Mouse (Mus musculus) myocyte (in vitro differentiated cells): ENCODE results near the gene Rfx4. TPM values are rescaled to one million over a fixed set of nuclear protein-coding genes. Genes with fewer than 3 reads are reported as not detected.

ENCODE experiments used
- H3K27me3 ChIP-seq: one replicate; pipeline ENCODE4 v1.6.1; 2011; ENCODE audit not compliant: control insufficient read depth, insufficient read depth, insufficient read length
- H3K36me3 ChIP-seq: one replicate; pipeline ENCODE4 v1.6.1; 2011; ENCODE audit not compliant: control insufficient read depth, insufficient read depth
- H3K4me2 ChIP-seq: one replicate; pipeline ENCODE4 v1.6.1; 2011; ENCODE audit warnings: low read depth, control low read depth
- H3K4me3 ChIP-seq: one replicate; pipeline ENCODE4 v1.5.1; 2011; ENCODE audit warnings: mild to moderate bottlenecking, control low read depth, moderate library complexity
- H3K79me2 ChIP-seq: one replicate; pipeline ENCODE4 v1.6.1; 2011; ENCODE audit not compliant: control insufficient read depth, insufficient read depth
- H3ac ChIP-seq: one replicate; pipeline ENCODE4 v1.6.1; 2011; ENCODE audit not compliant: control insufficient read depth, insufficient read length
- CEBPB ChIP-seq: IDR thresholded peaks from 2 replicates; pipeline ENCODE4 v1.6.1; 2011; ENCODE audit warnings: mild to moderate bottlenecking, moderate library complexity; ENCODE audit not compliant: poor library complexity, insufficient read depth, severe bottlenecking
- E2F4 ChIP-seq: IDR thresholded peaks from one replicate; pipeline ENCODE4 v1.6.1; 2011; ENCODE audit warnings: mild to moderate bottlenecking, control low read depth, moderate library complexity; ENCODE audit not compliant: insufficient read depth
- MAX ChIP-seq: IDR thresholded peaks from one replicate; pipeline ENCODE4 v1.6.1; 2011; ENCODE audit warnings: low read depth, mild to moderate bottlenecking, control low read depth
- MYOD1 ChIP-seq, 3 experiments: IDR thresholded peaks; one replicate each; pipeline ENCODE4 v1.6.1; 2011; ENCODE audit warnings: control low read depth in 2 of 3, low read depth in 2 of 3, mild to moderate bottlenecking in 2 of 3, moderate library complexity in 1 of 3; ENCODE audit not compliant: insufficient read length in 2 of 3, control insufficient read depth in 1 of 3
- MYOG ChIP-seq, 3 experiments: IDR thresholded peaks; one replicate each; pipeline ENCODE4 v1.6.1; 2011; ENCODE audit warnings: control low read depth in 2 of 3, low read depth in 2 of 3, mild to moderate bottlenecking in 2 of 3; ENCODE audit not compliant: insufficient read length in 2 of 3, control insufficient read depth in 1 of 3, insufficient read depth in 1 of 3
- POLR2A ChIP-seq: IDR thresholded peaks from one replicate; pipeline ENCODE4 v1.6.1; 2011; ENCODE audit warnings: low read depth, mild to moderate bottlenecking, control low read depth, moderate library complexity; ENCODE audit not compliant: insufficient read length
- POLR2AphosphoS2 ChIP-seq: IDR thresholded peaks from one replicate; pipeline ENCODE4 v1.6.1; 2011; ENCODE audit warnings: low read depth, control low read depth; ENCODE audit not compliant: insufficient read length
- REST ChIP-seq: IDR thresholded peaks from one replicate; pipeline ENCODE4 v1.6.1; 2011; ENCODE audit warnings: mild to moderate bottlenecking, control low read depth, moderate library complexity; ENCODE audit not compliant: insufficient read depth, insufficient read length
- SRF ChIP-seq: IDR thresholded peaks from one replicate; pipeline ENCODE4 v1.6.1; 2011; ENCODE audit warnings: low read depth; ENCODE audit not compliant: control insufficient read depth, insufficient read length
- TCF12 ChIP-seq: IDR thresholded peaks from one replicate; pipeline ENCODE4 v1.6.1; 2011; ENCODE audit warnings: mild to moderate bottlenecking, control low read depth; ENCODE audit not compliant: poor library complexity, insufficient read depth, severe bottlenecking
- TCF3 ChIP-seq: IDR thresholded peaks from one replicate; pipeline ENCODE4 v1.6.1; 2011; ENCODE audit warnings: low read depth, control low read depth; ENCODE audit not compliant: insufficient read length
- USF1 ChIP-seq: IDR thresholded peaks from one replicate; pipeline ENCODE4 v1.6.1; 2011; ENCODE audit warnings: low read depth, mild to moderate bottlenecking, control low read depth, moderate library complexity
- polyA plus RNA-seq: library from polyadenylated mRNA; unstranded; fragments of >200 nt; fragmentation: generic; extraction: Trizol; gene quantifications from one replicate; pipeline ENCODE4 v1.2.1, GENCODE M21; 2012; ENCODE audit warnings: missing spikeins

The Rfx4 gene
- polyA plus RNA-seq, 1 experiment: 0.12 TPM

- Histone ChIP-seq H3K27me3 (no peaks in the 10 kb centered on the region), H3K36me3 (peaks cover 19% of the 10 kb centered on the region), H3K4me3 (no peak overlapping the region), H3K4me2 (no peak overlapping the region), H3ac (no peak overlapping the region), H3K79me2 (no peaks in the 10 kb centered on the region)
- no peak for TF ChIP-seq MAX
- TF ChIP-seq E2F4: no peak
- TF ChIP-seq POLR2AphosphoS2: no peak
Measured at GRCm38 (mm10) chr10:84710192-84710591, 45.7 kb upstream of the Rfx4 start.

DNA sequence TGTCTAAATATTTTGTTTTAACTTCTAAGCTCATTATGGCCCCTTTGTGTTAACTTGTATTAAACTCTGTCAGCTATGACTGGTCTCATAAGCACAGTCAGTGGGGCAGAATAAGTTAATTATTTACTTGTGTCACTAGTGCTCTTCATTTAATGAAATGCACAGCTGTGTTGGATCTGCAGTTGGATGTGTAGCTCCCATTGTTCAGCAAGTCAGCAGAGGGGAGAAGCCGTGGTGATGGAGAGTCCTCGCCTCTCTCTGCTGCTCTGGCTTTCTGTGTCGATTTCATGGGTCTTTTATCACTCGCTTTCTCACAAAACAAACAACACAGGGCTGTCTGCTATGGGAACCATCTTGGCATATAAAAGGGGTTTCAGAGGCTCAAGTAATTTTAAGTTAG is 45.0 kb upstream of the Rfx4 start:
- peaks cover 19% of the 10 kb centered on the region for H3K36me3 ChIP-seq
- H3K4me2 ChIP-seq: no peak overlapping the region
- TF ChIP-seq MAX (no peak), MYOG (IDR thresholded peaks at IDR 0.05; ENCODE audit: control insufficient read depth in 1 of 3, insufficient read depth in 1 of 3, insufficient read length in 2 of 3, low read depth in 2 of 3) (no peak), TCF12 (no peak), CEBPB (no peak), E2F4 (no peak), SRF (no peak), POLR2A (no peak), REST (no peak), TCF3 (no peak), MYOD1 (IDR thresholded peaks at IDR 0.05; ENCODE audit: control insufficient read depth in 1 of 3, insufficient read length in 2 of 3, low read depth in 2 of 3) (no peak), POLR2AphosphoS2 (no peak), USF1 (no peak)
- no peaks in the 10 kb centered on the region for H3K27me3 ChIP-seq
- H3ac ChIP-seq: no peak overlapping the region
- no peak overlapping the region for H3K4me3 ChIP-seq
- no peaks in the 10 kb centered on the region for H3K79me2 ChIP-seq

GRCm38 (mm10) chr10:84711479-84711878 is 44.4 kb upstream of the Rfx4 start:
- Histone ChIP-seq H3K36me3 (peaks cover 15% of the 10 kb centered on the region), H3K4me2 (no peak overlapping the region), H3K79me2 (no peaks in the 10 kb centered on the region), H3K27me3 (no peaks in the 10 kb centered on the region), H3K4me3 (no peak overlapping the region), H3ac (no peak overlapping the region)
- TF ChIP-seq POLR2A: no peak
- no peak for TF ChIP-seq MAX
- TF ChIP-seq MYOD1 (IDR thresholded peaks at IDR 0.05; ENCODE audit: control insufficient read depth in 1 of 3, insufficient read length in 2 of 3, low read depth in 2 of 3): no peak
- TF ChIP-seq SRF: no peak
- no peak for TF ChIP-seq POLR2AphosphoS2
- no peak for TF ChIP-seq TCF12
- no peak for TF ChIP-seq MYOG (IDR thresholded peaks at IDR 0.05; ENCODE audit: control insufficient read depth in 1 of 3, insufficient read depth in 1 of 3, insufficient read length in 2 of 3, low read depth in 2 of 3)
- TF ChIP-seq REST: no peak
- TF ChIP-seq USF1: no peak
- no peak for TF ChIP-seq TCF3
- TF ChIP-seq E2F4: no peak
- no peak for TF ChIP-seq CEBPB

- no peaks in the 10 kb centered on the region for H3K27me3 ChIP-seq
- H3K4me3 ChIP-seq: no peak overlapping the region
- no peak overlapping the region for H3K4me2 ChIP-seq
- H3ac ChIP-seq: no peak overlapping the region
- H3K79me2 ChIP-seq: no peaks in the 10 kb centered on the region
- H3K36me3 ChIP-seq: peaks cover 15% of the 10 kb centered on the region
- TF ChIP-seq POLR2AphosphoS2: no peak
- TF ChIP-seq TCF3: no peak
- TF ChIP-seq MAX: no peak
- no peak for TF ChIP-seq REST
Measured at GRCm38 (mm10) chr10:84711940-84712339, 43.9 kb upstream of the Rfx4 start.

DNA sequence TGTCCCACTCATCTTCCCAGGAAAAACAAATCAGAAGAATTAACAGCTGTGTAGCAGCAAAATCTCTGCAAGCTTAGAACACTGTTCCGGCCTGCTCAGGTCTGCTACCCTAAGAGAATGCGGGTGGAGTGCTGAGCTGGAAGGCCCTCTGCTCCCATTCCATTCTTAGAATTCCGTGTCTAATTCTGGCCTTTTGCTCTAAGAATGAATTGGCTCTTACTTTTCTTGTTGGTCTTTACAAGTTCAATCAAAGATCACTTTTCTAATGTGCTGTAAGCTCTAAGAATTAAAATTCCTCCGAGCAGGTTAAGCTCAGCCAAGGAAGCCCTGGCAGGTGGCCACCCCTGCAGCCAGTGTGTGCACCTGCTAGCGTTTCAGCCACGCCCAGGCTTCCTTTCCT is 43.3 kb upstream of the Rfx4 start:
- H3ac ChIP-seq: no peak overlapping the region
- peaks cover 11% of the 10 kb centered on the region for H3K36me3 ChIP-seq
- H3K79me2 ChIP-seq: no peaks in the 10 kb centered on the region
- H3K4me2 ChIP-seq: no peak overlapping the region
- H3K4me3 ChIP-seq: no peak overlapping the region
- no peaks in the 10 kb centered on the region for H3K27me3 ChIP-seq
- no peak for TF ChIP-seq SRF
- no peak for TF ChIP-seq TCF12
- TF ChIP-seq REST: no peak
- TF ChIP-seq MYOD1 (IDR thresholded peaks at IDR 0.05; ENCODE audit: control insufficient read depth in 1 of 3, insufficient read length in 2 of 3, low read depth in 2 of 3): no peak
- no peak for TF ChIP-seq CEBPB
- TF ChIP-seq POLR2A: no peak
- TF ChIP-seq MAX: no peak
